Mouse (Mus musculus) stomach, embryonic 16.5 days (tissue): ENCODE results near the gene Npr1. TPM values are rescaled to one million over a fixed set of nuclear protein-coding genes. Genes with fewer than 3 reads are reported as not detected.

Source experiments
- ATAC-seq: fragments of 200-750 bp; cut with Nextera tagmentation; 2 replicates; pipeline ENCODE4 v1.8.0; 2017; ENCODE audit warnings: moderate number of reproducible peaks, moderate TSS enrichment; ENCODE audit not compliant: insufficient read depth, low FRiP score
- H3K27ac ChIP-seq: fragments of 300-500 bp; sonication (generic); 2 replicates; pipeline ENCODE4 v1.5.1; 2014; ENCODE audit warnings: low read length
- H3K27me3 ChIP-seq: fragments of 300-500 bp; sonication (generic); 2 replicates; pipeline ENCODE4 v1.6.1; 2014; ENCODE audit warnings: low read length, control low read depth, mixed read lengths; ENCODE audit not compliant: control insufficient read depth, insufficient read depth
- H3K36me3 ChIP-seq: fragments of 300-500 bp; sonication (generic); 2 replicates; pipeline ENCODE4 v1.6.1; 2014; ENCODE audit warnings: low read length; ENCODE audit not compliant: control insufficient read depth, insufficient read depth
- H3K4me1 ChIP-seq: fragments of 300-500 bp; sonication (generic); 2 replicates; pipeline ENCODE4 v1.6.1; 2014; ENCODE audit warnings: low read length, control low read depth, mixed read lengths; ENCODE audit not compliant: control insufficient read depth, insufficient read depth
- H3K4me2 ChIP-seq: fragments of 300-500 bp; sonication (generic); 2 replicates; pipeline ENCODE4 v1.6.1; 2014; ENCODE audit warnings: low read depth, low read length, mixed read lengths
- H3K4me3 ChIP-seq: fragments of 300-500 bp; sonication (generic); replicated peaks from 2 replicates; pipeline ENCODE4 v1.5.1; 2014; ENCODE audit warnings: mild to moderate bottlenecking, low read length
- H3K9ac ChIP-seq: fragments of 300-500 bp; sonication (generic); 2 replicates; pipeline ENCODE4 v1.6.1; 2014; ENCODE audit warnings: low read length
- H3K9me3 ChIP-seq: fragments of 300-500 bp; sonication (generic); replicated peaks from 2 replicates; pipeline ENCODE4 v1.6.1; 2016; ENCODE audit warnings: low read length, control low read depth; ENCODE audit not compliant: control insufficient read depth
- WGBS: fragments of 180-500 bp; shearing (Covaris S2); extraction: QIAGEN DNeasy Blood & Tissue Kit; methylation state at CpG from one replicate; pipeline ENCODE4 v1.1.7; 2014; 5-methylcytosine and 5-hydroxymethylcytosine counted together
- polyA plus RNA-seq: library from polyadenylated mRNA; unstranded; fragments of >200 nt; fragmentation: Nextera tagmentation; extraction: Ambion mirVana; gene quantifications from 2 replicates; pipeline ENCODE4 v1.2.1, GENCODE M21; 2015

Npr1 gene
- polyA plus RNA-seq, 1 experiment from 2014 or later, result 5.9 TPM

DNA sequence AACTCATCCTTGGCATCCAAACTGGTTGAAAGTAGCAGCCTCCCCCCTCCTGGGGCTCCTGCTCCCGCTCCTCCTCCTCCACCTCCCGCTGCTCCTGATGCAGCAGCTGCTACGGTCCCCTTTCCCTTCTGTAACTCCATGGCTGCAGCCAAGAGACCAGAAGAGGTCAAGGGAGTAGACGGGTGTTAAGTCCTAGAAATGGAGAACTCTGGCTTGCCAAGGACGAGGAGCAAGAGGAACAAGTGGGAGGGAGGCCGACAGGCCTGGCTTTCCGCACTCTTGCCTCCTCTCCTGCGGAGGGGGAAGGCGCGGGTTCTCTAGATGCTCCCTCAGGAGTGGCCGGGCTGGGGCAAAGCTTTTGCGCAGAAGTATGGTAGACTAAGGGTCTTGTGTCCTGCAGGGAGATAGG, 32.9 kb downstream of the Npr1 start:
- ATAC-seq, result peak; percentile 7; the same call in 1 of the 2 replicates
- Histone ChIP-seq H3K4me1 (peaks cover 28% of the 10 kb centered on the region), H3K27ac (peak overlapping the region; percentile 95), H3K27me3 (no peaks in the 10 kb centered on the region), H3K36me3 (no peaks in the 10 kb centered on the region), H3K9me3 (no peaks in the 10 kb centered on the region), H3K4me2 (peak overlapping the region; percentile 99), H3K4me3 (peak overlapping the region; percentile 65), H3K9ac (peak overlapping the region; percentile 81)
- WGBS, result under 1% methylated on average over 12 of the region's 12 CpGs

- ATAC-seq, result no peak
- Histone ChIP-seq H3K4me3 (peak overlapping the region; percentile 65), H3K36me3 (no peaks in the 10 kb centered on the region), H3K27me3 (no peaks in the 10 kb centered on the region), H3K9me3 (no peaks in the 10 kb centered on the region), H3K9ac (peak overlapping the region; percentile 81), H3K4me1 (peaks cover 28% of the 10 kb centered on the region), H3K27ac (peak overlapping the region; percentile 95), H3K4me2 (peak overlapping the region; percentile 99)
- 9% methylated on average over 2 of the region's 2 CpGs for WGBS
Observed at GRCm38 (mm10) chr3:90432348-90432747, 33.3 kb downstream of the Npr1 start.

DNA sequence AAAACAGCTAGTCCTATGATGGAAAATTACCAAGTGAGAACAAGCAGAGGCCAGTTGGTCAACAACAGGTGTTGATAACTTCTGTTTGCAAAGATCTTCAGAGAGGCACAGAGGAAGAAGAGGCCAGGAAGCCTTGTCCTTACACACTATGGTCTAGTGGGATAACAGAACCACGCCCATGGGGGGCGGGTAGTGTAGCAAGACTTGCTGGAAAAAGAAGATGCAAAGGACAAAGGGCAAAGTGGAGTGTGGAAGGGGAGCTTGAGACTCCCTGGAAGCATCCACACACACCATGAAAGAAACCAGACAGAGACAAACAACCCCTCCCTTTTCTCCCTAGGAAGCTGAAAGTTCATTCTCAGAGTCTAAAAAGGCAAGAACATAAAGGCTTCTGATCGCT, 36.1 kb downstream of the Npr1 start:
- Histone ChIP-seq H3K27ac (no peak overlapping the region), H3K36me3 (no peaks in the 10 kb centered on the region), H3K27me3 (no peaks in the 10 kb centered on the region), H3K4me3 (no peak overlapping the region), H3K4me2 (no peak overlapping the region), H3K4me1 (peaks cover 28% of the 10 kb centered on the region), H3K9me3 (no peaks in the 10 kb centered on the region), H3K9ac (no peak overlapping the region)
- 79% methylated on average over 3 of the region's 3 CpGs for WGBS
- no peak for ATAC-seq

DNA sequence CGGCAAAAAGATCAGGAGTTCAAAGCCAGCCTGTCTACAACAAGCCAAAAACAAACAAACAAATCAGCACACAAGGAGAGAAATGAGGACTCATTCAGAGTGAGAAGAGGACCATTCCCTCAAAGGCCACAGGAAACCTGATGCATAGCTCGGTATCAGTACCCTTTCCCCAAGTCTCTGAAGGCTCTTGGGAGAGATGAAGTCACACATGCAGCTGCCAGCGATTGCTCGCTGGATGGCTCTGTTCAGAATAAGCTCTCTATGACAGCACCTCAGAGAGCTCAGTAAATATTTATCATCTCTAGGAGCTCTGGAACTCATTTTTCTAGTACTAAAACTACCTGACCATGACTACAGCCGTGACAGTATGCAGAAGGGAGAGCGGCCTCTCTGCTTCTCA, 37.5 kb downstream of the Npr1 start:
- H3K4me3 ChIP-seq, result no peak overlapping the region
- 0 out of 2 replicates have a peak, but pooled peaks have one; percentile 12 for ATAC-seq
- H3K9me3 ChIP-seq, result no peaks in the 10 kb centered on the region
- H3K27me3 ChIP-seq, result no peaks in the 10 kb centered on the region
- no peaks in the 10 kb centered on the region for H3K36me3 ChIP-seq
- 61% methylated on average over 6 of the region's 6 CpGs for WGBS
- H3K4me2 ChIP-seq, result no peak overlapping the region
- H3K4me1 ChIP-seq, result peaks cover 23% of the 10 kb centered on the region
- no peak overlapping the region for H3K9ac ChIP-seq
- no peak overlapping the region for H3K27ac ChIP-seq

DNA sequence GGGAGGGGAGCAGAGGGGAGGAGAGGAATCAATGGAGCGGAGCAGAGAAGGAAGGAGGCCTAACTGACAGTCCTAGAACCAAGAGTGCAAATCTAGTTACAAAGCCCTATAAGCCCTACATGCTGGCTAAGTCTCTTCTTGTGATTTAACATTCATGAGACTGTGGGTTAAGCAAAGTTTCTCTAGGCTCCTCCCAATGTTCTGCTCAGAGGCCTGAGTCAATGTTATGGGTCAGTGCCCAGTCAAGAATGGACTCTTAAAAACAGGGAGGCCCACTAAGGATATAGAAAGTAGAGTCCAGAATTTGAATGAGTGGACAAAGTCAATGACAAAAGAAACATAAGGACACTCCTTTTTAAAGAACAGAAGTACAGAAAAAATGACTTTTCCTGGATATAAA, 38.1 kb downstream of the Npr1 start:
- 75% methylated on average over 1 of the region's 1 CpGs for WGBS
- ATAC-seq, result no peak
- Histone ChIP-seq H3K4me1 (peaks cover 23% of the 10 kb centered on the region), H3K36me3 (no peaks in the 10 kb centered on the region), H3K27me3 (no peaks in the 10 kb centered on the region), H3K9me3 (no peaks in the 10 kb centered on the region), H3K4me2 (no peak overlapping the region), H3K9ac (no peak overlapping the region), H3K27ac (no peak overlapping the region), H3K4me3 (no peak overlapping the region)

- H3K27ac ChIP-seq, result no peak overlapping the region
- no peak overlapping the region for H3K4me3 ChIP-seq
- no peaks in the 10 kb centered on the region for H3K27me3 ChIP-seq
- H3K4me2 ChIP-seq, result no peak overlapping the region
- H3K36me3 ChIP-seq, result peaks cover 4% of the 10 kb centered on the region; the same call in 1 of the 2 replicates
- H3K9me3 ChIP-seq, result no peaks in the 10 kb centered on the region
- WGBS, result 85% methylated on average over 2 of the region's 2 CpGs
- 0 out of 2 replicates have a peak, but pooled peaks cover 6% of the 10 kb centered on the region for H3K4me1 ChIP-seq
- ATAC-seq, result no peak
- H3K9ac ChIP-seq, result no peak overlapping the region
Observed at GRCm38 (mm10) chr3:90425499-90425898, 40.2 kb downstream of the Npr1 start.

GRCm38 (mm10) chr3:90423549-90423948, 42.1 kb downstream of the Npr1 start:
- Histone ChIP-seq H3K36me3 (peaks cover 8% of the 10 kb centered on the region; the same call in 1 of the 2 replicates), H3K4me2 (no peak overlapping the region), H3K9ac (no peak overlapping the region), H3K9me3 (no peaks in the 10 kb centered on the region), H3K4me3 (no peak overlapping the region), H3K4me1 (no peaks in the 10 kb centered on the region), H3K27ac (no peak overlapping the region), H3K27me3 (no peaks in the 10 kb centered on the region)
- ATAC-seq, result no peak

GRCm38 (mm10) chr3:90420696-90421095, 45.0 kb downstream of the Npr1 start:
- H3K27me3 ChIP-seq, result no peaks in the 10 kb centered on the region
- WGBS, result 77% methylated on average over 6 of the region's 6 CpGs
- no peak overlapping the region for H3K4me3 ChIP-seq
- ATAC-seq, result no peak
- H3K4me2 ChIP-seq, result no peak overlapping the region
- no peaks in the 10 kb centered on the region for H3K4me1 ChIP-seq
- peaks cover 8% of the 10 kb centered on the region; the same call in 1 of the 2 replicates for H3K36me3 ChIP-seq
- no peak overlapping the region for H3K9ac ChIP-seq
- no peaks in the 10 kb centered on the region for H3K9me3 ChIP-seq
- no peak overlapping the region for H3K27ac ChIP-seq

- no peak overlapping the region for H3K4me3 ChIP-seq
- no peak overlapping the region for H3K4me2 ChIP-seq
- peak; percentile 25; the same call in 1 of the 2 replicates for ATAC-seq
- peaks cover 4% of the 10 kb centered on the region; the same call in 1 of the 2 replicates for H3K36me3 ChIP-seq
- H3K27ac ChIP-seq, result no peak overlapping the region
- H3K4me1 ChIP-seq, result no peaks in the 10 kb centered on the region
- no peaks in the 10 kb centered on the region for H3K27me3 ChIP-seq
- WGBS, result 58% methylated on average over 3 of the region's 3 CpGs
- no peak overlapping the region for H3K9ac ChIP-seq
- no peaks in the 10 kb centered on the region for H3K9me3 ChIP-seq
Observed at GRCm38 (mm10) chr3:90413011-90413396, 52.7 kb downstream of the Npr1 start.
